Mouse (Mus musculus) thymus, adult 2 months (tissue): ENCODE measurements around the gene Ubash3a.

Experiments used
- CTCF ChIP-seq: fragments of 200-500 bp; IDR thresholded peaks from 2 replicates; pipeline ENCODE4 v1.5.1; 2012; ENCODE audit warnings: mild to moderate bottlenecking, control low read depth, low read length, moderate library complexity, borderline replicate concordance; ENCODE audit not compliant: control insufficient read depth, poor library complexity, insufficient read depth; ENCODE audit errors: extremely low read depth
- POLR2A ChIP-seq: fragments of 200-500 bp; IDR thresholded peaks from 2 replicates; pipeline ENCODE4 v1.6.1; 2012; ENCODE audit warnings: mild to moderate bottlenecking, low read length, control low read depth, moderate library complexity; ENCODE audit not compliant: control insufficient read depth, poor library complexity, insufficient read depth; ENCODE audit errors: extremely low read depth

DNA sequence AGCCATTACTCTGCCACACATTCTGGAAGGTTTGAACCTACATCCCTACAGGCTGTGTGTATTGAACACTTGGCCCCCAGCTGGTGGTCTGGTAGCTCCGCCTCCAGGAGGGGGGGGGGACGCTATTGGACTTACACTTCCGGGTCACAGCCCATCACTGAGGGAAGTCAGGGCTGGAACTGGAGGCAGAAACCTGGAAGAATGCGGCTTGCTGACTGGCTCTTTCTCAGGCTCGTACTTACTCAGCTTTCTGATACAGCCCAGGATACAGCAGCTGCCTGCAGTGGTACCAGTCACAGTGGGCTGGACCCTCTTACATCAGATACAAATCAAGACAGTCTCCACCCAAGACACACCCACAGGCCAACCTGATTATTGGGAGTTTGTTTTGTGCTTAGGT lies 39.5 kb downstream of the Ubash3a start:
- TF ChIP-seq CTCF (no peak), POLR2A (no peak)
